Mouse (Mus musculus) myocyte (in vitro differentiated cells): ENCODE results near the gene Trpt1. TPM values are rescaled to one million over a fixed set of nuclear protein-coding genes. Genes with fewer than 3 reads are reported as not detected.

Source experiments
- H3K27me3 ChIP-seq: one replicate; pipeline ENCODE4 v1.6.1; 2011; ENCODE audit not compliant: control insufficient read depth, insufficient read depth, insufficient read length
- H3K36me3 ChIP-seq: one replicate; pipeline ENCODE4 v1.6.1; 2011; ENCODE audit not compliant: control insufficient read depth, insufficient read depth
- H3K4me2 ChIP-seq: one replicate; pipeline ENCODE4 v1.6.1; 2011; ENCODE audit warnings: low read depth, control low read depth
- H3K4me3 ChIP-seq: one replicate; pipeline ENCODE4 v1.5.1; 2011; ENCODE audit warnings: mild to moderate bottlenecking, control low read depth, moderate library complexity
- H3K79me2 ChIP-seq: one replicate; pipeline ENCODE4 v1.6.1; 2011; ENCODE audit not compliant: control insufficient read depth, insufficient read depth
- H3ac ChIP-seq: one replicate; pipeline ENCODE4 v1.6.1; 2011; ENCODE audit not compliant: control insufficient read depth, insufficient read length
- CEBPB ChIP-seq: IDR thresholded peaks from 2 replicates; pipeline ENCODE4 v1.6.1; 2011; ENCODE audit warnings: mild to moderate bottlenecking, moderate library complexity; ENCODE audit not compliant: poor library complexity, insufficient read depth, severe bottlenecking
- E2F4 ChIP-seq: IDR thresholded peaks from one replicate; pipeline ENCODE4 v1.6.1; 2011; ENCODE audit warnings: mild to moderate bottlenecking, control low read depth, moderate library complexity; ENCODE audit not compliant: insufficient read depth
- MAX ChIP-seq: IDR thresholded peaks from one replicate; pipeline ENCODE4 v1.6.1; 2011; ENCODE audit warnings: low read depth, mild to moderate bottlenecking, control low read depth
- MYOD1 ChIP-seq, 3 experiments: IDR thresholded peaks; one replicate each; pipeline ENCODE4 v1.6.1; 2011; ENCODE audit warnings: control low read depth in 2 of 3, low read depth in 2 of 3, mild to moderate bottlenecking in 2 of 3, moderate library complexity in 1 of 3; ENCODE audit not compliant: insufficient read length in 2 of 3, control insufficient read depth in 1 of 3
- MYOG ChIP-seq, 3 experiments: IDR thresholded peaks; one replicate each; pipeline ENCODE4 v1.6.1; 2011; ENCODE audit warnings: control low read depth in 2 of 3, low read depth in 2 of 3, mild to moderate bottlenecking in 2 of 3; ENCODE audit not compliant: insufficient read length in 2 of 3, control insufficient read depth in 1 of 3, insufficient read depth in 1 of 3
- POLR2A ChIP-seq: IDR thresholded peaks from one replicate; pipeline ENCODE4 v1.6.1; 2011; ENCODE audit warnings: low read depth, mild to moderate bottlenecking, control low read depth, moderate library complexity; ENCODE audit not compliant: insufficient read length
- POLR2AphosphoS2 ChIP-seq: IDR thresholded peaks from one replicate; pipeline ENCODE4 v1.6.1; 2011; ENCODE audit warnings: low read depth, control low read depth; ENCODE audit not compliant: insufficient read length
- REST ChIP-seq: IDR thresholded peaks from one replicate; pipeline ENCODE4 v1.6.1; 2011; ENCODE audit warnings: mild to moderate bottlenecking, control low read depth, moderate library complexity; ENCODE audit not compliant: insufficient read depth, insufficient read length
- SRF ChIP-seq: IDR thresholded peaks from one replicate; pipeline ENCODE4 v1.6.1; 2011; ENCODE audit warnings: low read depth; ENCODE audit not compliant: control insufficient read depth, insufficient read length
- TCF12 ChIP-seq: IDR thresholded peaks from one replicate; pipeline ENCODE4 v1.6.1; 2011; ENCODE audit warnings: mild to moderate bottlenecking, control low read depth; ENCODE audit not compliant: poor library complexity, insufficient read depth, severe bottlenecking
- TCF3 ChIP-seq: IDR thresholded peaks from one replicate; pipeline ENCODE4 v1.6.1; 2011; ENCODE audit warnings: low read depth, control low read depth; ENCODE audit not compliant: insufficient read length
- USF1 ChIP-seq: IDR thresholded peaks from one replicate; pipeline ENCODE4 v1.6.1; 2011; ENCODE audit warnings: low read depth, mild to moderate bottlenecking, control low read depth, moderate library complexity
- polyA plus RNA-seq: library from polyadenylated mRNA; unstranded; fragments of >200 nt; fragmentation: generic; extraction: Trizol; gene quantifications from one replicate; pipeline ENCODE4 v1.2.1, GENCODE M21; 2012; ENCODE audit warnings: missing spikeins

Trpt1 gene
- polyA plus RNA-seq, 1 experiment = 9.2 TPM

DNA sequence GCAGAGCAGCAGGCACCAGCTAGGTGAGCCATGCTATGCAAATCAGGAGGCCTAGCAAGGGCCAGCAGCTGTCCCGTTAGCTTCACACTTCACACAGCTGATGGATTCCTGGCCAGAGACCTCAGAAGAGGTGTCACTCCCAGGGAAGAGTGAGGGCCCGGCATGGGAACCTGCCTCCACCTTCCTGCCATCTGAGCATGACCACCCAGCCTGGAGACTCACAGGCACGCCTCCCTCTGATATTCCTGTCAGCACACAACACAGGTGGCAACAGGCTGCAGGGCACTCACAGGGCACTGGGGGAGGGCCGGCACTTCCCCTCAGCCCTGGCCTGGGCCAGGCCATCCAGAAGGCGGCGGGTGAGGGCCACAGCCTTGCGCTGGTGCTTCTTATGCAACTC is 40.5 kb upstream of the Trpt1 start:
- Histone ChIP-seq H3K79me2 (no peaks in the 10 kb centered on the region), H3K36me3 (peaks cover 5% of the 10 kb centered on the region), H3ac (no peak overlapping the region), H3K4me2 (no peak overlapping the region), H3K27me3 (no peaks in the 10 kb centered on the region), H3K4me3 (no peak overlapping the region)
- no peak for TF ChIP-seq REST
- TF ChIP-seq MYOG (IDR thresholded peaks at IDR 0.05; ENCODE audit: control insufficient read depth in 1 of 3, insufficient read depth in 1 of 3, insufficient read length in 2 of 3, low read depth in 2 of 3) = no peak
- TF ChIP-seq TCF12 = no peak
- TF ChIP-seq POLR2AphosphoS2 = no peak
- TF ChIP-seq MYOD1 (IDR thresholded peaks at IDR 0.05; ENCODE audit: control insufficient read depth in 1 of 3, insufficient read length in 2 of 3, low read depth in 2 of 3) = no peak
- no peak for TF ChIP-seq E2F4
- no peak for TF ChIP-seq USF1
- TF ChIP-seq MAX = no peak
- TF ChIP-seq SRF = no peak
- no peak for TF ChIP-seq TCF3
- TF ChIP-seq POLR2A = no peak
- no peak for TF ChIP-seq CEBPB

- no peaks in the 10 kb centered on the region for H3K27me3 ChIP-seq
- no peak overlapping the region for H3K4me3 ChIP-seq
- TF ChIP-seq POLR2AphosphoS2 (no peak), USF1 (no peak), TCF12 (no peak)
- H3K79me2 ChIP-seq = no peaks in the 10 kb centered on the region
- no peak overlapping the region for H3K4me2 ChIP-seq
- no peak overlapping the region for H3ac ChIP-seq
- peaks cover 5% of the 10 kb centered on the region for H3K36me3 ChIP-seq
Measured at GRCm38 (mm10) chr19:6956461-6956860, 39.5 kb upstream of the Trpt1 start.

DNA sequence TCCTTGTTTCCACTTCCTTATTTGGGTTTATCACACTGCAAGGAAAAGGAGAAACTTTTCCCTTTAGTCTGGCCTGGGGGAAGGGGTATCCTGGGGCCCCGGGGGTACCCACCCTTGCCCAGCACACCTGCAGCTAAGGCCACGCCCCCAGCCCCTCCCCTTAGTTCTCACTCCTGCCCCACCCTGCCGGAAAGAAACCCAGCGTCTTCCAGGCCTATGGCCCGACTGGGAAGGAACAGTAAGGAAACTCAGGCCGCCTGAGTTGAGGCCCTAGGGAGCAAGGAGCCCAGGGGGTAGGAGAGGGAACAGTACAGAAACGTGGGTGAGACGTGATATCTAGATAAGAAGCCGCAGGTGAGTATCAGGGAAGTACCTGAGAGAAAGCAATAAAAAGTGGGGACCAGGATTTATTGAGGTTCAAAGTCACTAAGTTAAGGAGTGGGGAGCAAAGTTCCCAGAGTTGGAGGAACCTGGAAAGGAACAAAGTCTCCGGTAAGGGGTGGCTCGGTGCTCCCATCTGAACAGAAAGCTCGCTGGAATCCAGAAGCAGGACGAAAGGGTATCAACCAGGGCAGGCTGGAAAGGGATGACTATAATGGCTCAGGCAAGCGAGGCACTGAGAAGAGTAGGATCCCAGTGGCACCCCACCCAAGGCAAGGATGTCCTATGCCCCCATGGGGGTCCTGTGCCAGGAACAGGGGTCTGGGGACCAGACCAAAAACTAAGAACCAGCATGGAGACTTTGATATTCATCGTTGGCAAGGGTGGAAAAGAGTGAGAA is 27.2 kb upstream of the Trpt1 start:
- no peak for TF ChIP-seq MYOG (IDR thresholded peaks at IDR 0.05; ENCODE audit: control insufficient read depth in 1 of 3, insufficient read depth in 1 of 3, insufficient read length in 2 of 3, low read depth in 2 of 3)
- no peak for TF ChIP-seq USF1
- no peak for TF ChIP-seq POLR2A
- TF ChIP-seq MYOD1 (IDR thresholded peaks at IDR 0.05; ENCODE audit: control insufficient read depth in 1 of 3, insufficient read length in 2 of 3, low read depth in 2 of 3) = no peak
- TF ChIP-seq POLR2AphosphoS2 = no peak
- TF ChIP-seq E2F4 = no peak
- TF ChIP-seq SRF = no peak
- no peak for TF ChIP-seq MAX
- peaks cover 16% of the 10 kb centered on the region for H3K79me2 ChIP-seq
- H3K4me3 ChIP-seq = peak overlapping the region; percentile 61
- H3K27me3 ChIP-seq = no peaks in the 10 kb centered on the region
- no peaks in the 10 kb centered on the region for H3K36me3 ChIP-seq
- H3ac ChIP-seq = peak overlapping the region; percentile 60
- H3K4me2 ChIP-seq = peak overlapping the region; percentile 90

DNA sequence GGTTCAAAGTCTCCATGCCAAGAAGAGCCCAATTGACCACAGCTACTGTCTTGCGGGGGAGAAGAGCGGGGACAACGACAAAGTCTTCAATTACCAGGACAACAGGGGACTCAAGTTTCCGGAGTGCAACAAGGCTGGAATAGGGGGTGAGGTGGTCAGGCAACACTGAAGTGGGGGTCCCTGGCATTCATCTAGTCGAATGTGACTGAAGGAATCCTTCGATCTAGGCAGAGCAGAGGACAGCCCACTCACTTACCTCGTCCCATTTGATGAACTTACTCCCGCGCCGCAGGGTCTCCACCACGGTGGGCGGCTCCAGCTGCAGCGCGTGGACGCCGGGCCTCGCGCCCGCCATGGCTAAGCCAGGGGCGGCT is 26.7 kb upstream of the Trpt1 start:
- no peak for TF ChIP-seq TCF3
- no peak for TF ChIP-seq USF1
- TF ChIP-seq POLR2AphosphoS2 = no peak
- TF ChIP-seq SRF = no peak
- TF ChIP-seq REST = no peak
- TF ChIP-seq TCF12 = no peak
- no peak for TF ChIP-seq MYOD1 (IDR thresholded peaks at IDR 0.05; ENCODE audit: control insufficient read depth in 1 of 3, insufficient read length in 2 of 3, low read depth in 2 of 3)
- TF ChIP-seq E2F4 = no peak
- no peak for TF ChIP-seq MAX
- no peak for TF ChIP-seq MYOG (IDR thresholded peaks at IDR 0.05; ENCODE audit: control insufficient read depth in 1 of 3, insufficient read depth in 1 of 3, insufficient read length in 2 of 3, low read depth in 2 of 3)
- no peak for TF ChIP-seq CEBPB
- no peak for TF ChIP-seq POLR2A
- H3ac ChIP-seq = peak overlapping the region; percentile 60
- peak overlapping the region; percentile 90 for H3K4me2 ChIP-seq
- no peaks in the 10 kb centered on the region for H3K36me3 ChIP-seq
- H3K27me3 ChIP-seq = no peaks in the 10 kb centered on the region
- H3K4me3 ChIP-seq = peak overlapping the region; percentile 61
- H3K79me2 ChIP-seq = peaks cover 16% of the 10 kb centered on the region

DNA sequence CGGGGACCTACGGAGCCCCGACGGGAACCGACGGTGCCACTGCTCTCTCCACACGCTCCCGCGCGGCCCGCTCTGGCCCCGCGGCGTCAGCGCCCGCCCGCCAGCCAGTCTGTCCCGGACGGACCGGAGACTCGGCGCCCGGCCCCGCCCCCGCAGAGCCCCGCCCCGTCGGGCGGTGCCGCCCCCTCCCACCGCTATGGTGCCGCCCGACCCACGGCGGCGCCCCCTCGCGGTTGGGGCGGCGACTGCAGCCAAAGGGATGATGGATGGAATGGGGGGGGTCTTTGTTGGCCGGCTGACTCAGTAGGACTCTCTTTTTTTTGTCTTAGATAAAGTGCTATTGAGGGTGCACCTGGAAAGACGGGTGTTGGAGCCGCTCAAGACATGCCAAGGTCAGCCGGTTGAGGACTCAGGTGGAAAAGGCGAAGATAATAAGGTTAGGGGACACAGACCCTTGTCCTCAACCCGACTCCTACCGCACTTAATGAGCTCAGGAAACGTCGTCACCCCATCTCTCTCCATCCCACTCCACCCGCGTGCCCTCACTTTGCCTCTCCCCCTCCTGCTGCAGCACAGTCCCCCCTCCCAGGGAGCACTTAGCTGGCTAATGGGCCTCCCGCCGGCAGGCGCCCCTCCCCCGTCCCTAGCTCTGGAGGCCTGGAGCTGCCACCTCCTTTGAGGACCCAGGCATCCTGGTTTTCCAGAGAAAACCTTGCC is 26.1 kb upstream of the Trpt1 start:
- H3ac ChIP-seq = peak overlapping the region; percentile 60
- peak overlapping the region; percentile 61 for H3K4me3 ChIP-seq
- H3K79me2 ChIP-seq = peaks cover 16% of the 10 kb centered on the region
- no peaks in the 10 kb centered on the region for H3K27me3 ChIP-seq
- H3K36me3 ChIP-seq = no peaks in the 10 kb centered on the region
- TF ChIP-seq E2F4 (no peak), POLR2AphosphoS2 (peak; percentile 83), REST (no peak), TCF12 (no peak), MYOD1 (IDR thresholded peaks at IDR 0.05; ENCODE audit: control insufficient read depth in 1 of 3, insufficient read length in 2 of 3, low read depth in 2 of 3) (no peak), USF1 (no peak), MAX (no peak), TCF3 (no peak), CEBPB (no peak), POLR2A (peak; percentile 93)
- peak overlapping the region; percentile 90 for H3K4me2 ChIP-seq
